Mouse (Mus musculus) adrenal gland, postnatal 0 days (tissue): ENCODE results near the gene A730046J19Rik. TPM values are rescaled to one million over a fixed set of nuclear protein-coding genes. Genes with fewer than 3 reads are reported as not detected.

Source experiments
- polyA plus RNA-seq: library from polyadenylated mRNA; unstranded; fragments of >200 nt; fragmentation: Nextera tagmentation; extraction: Ambion mirVana; gene quantifications from 2 replicates; pipeline ENCODE4 v1.2.1, GENCODE M21; 2015

Gene A730046J19Rik
- 2.3 and 2.5 TPM in 2 replicates for polyA plus RNA-seq

GRCm38 (mm10) chrX:144153523-144153922 lies at the start of gene A730046J19Rik:
Gene A730046J19Rik, plus strand, starts transcription at chrX:144153695.

Other genes starting within 250 kb of the A730046J19Rik start
- gene Dcx, start 220.4 kb upstream of the A730046J19Rik start, polyA plus RNA-seq: 5.9 and 16.5 TPM in 2 replicates
- 15.8 and 16.3 TPM in 2 replicates for gene Alg13, start 164.1 kb downstream of the A730046J19Rik start, polyA plus RNA-seq